Mouse (Mus musculus) embryo, embryonic 10.5 days (tissue): ENCODE results near the gene Mrgprh.
A peak's percentile ranks its signal among the peaks of the same experiment; 100 is the strongest.

Source experiments
- DNase-seq: peaks from one replicate; pipeline ENCODE4 v3.0.0-alpha.2; 2015; ENCODE audit warnings: low spot score

The Mrgprh gene

DNA sequence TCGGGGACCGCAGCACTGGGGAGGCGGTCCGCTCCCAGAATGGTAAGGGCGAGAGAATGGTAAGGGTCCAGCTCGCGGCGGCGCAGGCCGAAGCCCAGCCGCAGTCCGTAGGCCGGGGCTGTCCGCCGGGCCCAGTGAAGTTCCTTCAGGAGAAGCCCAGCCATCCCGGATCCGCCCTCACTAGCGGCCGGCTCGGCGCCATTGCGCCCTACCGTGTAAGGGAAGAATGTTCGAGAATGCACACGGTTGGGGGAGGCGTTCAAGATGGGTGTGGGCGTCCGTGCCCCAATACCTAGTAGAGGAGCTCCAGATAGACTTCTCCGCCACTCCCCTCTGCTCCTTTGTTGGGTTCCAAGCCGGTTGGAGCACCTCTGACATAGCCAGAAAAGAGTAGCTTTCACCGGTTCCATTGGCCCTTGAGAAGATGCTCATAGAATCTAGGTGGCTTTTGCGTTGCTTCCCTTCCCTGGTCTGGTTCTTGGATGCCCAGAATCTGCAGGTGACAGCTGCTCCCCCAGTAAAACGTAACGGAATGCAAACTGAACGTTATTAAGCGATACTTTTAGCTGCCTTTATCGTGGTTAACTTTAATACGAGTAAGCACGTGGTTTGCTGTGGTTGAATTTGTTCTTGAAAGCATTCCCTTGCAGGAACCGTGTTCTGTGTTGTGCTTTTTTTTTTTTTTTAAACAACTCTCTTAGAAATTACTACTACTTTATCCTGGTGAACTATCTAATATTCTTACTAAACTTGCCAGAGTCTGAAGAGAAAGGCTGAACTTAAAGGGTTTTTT lies 41.0 kb downstream of the Mrgprh start:
- DNase-seq, result peak; percentile 60

- no peak for DNase-seq
Measured at GRCm38 (mm10) chr17:12921073-12921472, 45.2 kb downstream of the Mrgprh start.

DNA sequence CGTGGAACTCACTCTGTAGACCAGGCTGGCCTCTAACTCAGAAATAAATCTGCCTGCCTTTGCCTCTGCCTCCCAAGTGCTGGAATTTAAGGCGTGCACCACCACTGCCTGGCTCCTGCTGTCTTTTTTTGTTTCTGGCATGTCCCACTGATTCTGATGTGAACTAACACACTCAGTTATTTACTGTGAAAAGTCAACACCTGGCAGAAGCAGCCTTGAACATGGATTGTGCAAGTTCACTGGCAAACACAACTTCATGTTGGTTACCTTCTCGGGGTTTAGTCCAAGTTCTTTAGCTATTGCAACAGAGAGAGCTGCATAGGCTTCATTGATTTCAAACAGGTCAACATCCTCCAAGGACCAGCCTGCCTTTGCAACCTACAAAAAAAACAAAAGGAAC lies 49.2 kb downstream of the Mrgprh start:
- no peak for DNase-seq

DNA sequence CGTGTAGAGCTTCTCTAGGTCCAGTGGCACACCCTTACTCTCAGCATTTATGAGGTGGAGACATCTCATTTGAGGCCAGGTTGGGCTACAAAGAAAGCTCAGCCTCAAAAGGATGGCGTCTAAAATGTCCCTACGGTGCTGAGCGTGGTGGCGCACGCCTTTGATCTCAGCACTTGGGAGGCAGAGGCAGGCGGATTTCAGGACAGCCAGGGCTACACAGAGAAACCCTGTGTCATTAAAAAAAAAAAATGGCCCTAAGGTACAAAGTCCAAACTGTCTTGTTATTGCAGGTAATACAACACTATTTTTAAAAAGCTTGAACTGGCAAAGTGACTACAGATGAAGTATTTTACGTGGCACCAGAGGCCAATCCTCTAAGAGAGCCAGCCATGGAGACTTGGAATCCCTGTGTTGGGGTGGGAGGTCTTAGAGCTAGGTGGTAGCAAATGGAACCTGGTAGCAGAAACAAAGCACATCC lies 49.9 kb downstream of the Mrgprh start:
- no peak for DNase-seq
